Mouse (Mus musculus) limb, embryonic 13.5 days (tissue): Measurements from ENCODE around the gene Atxn7l3. TPM values are rescaled to one million over a fixed set of nuclear protein-coding genes. Genes with fewer than 3 reads are reported as not detected.
A peak's percentile ranks its signal among the peaks of the same experiment; 100 is the strongest.

Source experiments
- ATAC-seq: fragments of 200-750 bp; cut with Nextera tagmentation; 2 replicates; pipeline ENCODE4 v1.8.0; 2017; ENCODE audit warnings: low read depth, moderate number of reproducible peaks, moderate TSS enrichment; ENCODE audit not compliant: low FRiP score
- H3K27ac ChIP-seq: fragments of 300-500 bp; sonication (generic); 2 replicates; pipeline ENCODE4 v1.5.1; 2015; ENCODE audit warnings: inconsistent platforms, mild to moderate bottlenecking, moderate library complexity
- H3K27me3 ChIP-seq: fragments of 300-500 bp; sonication (generic); 2 replicates; pipeline ENCODE4 v1.6.1; 2015; ENCODE audit warnings: mild to moderate bottlenecking, inconsistent platforms
- H3K36me3 ChIP-seq: fragments of 300-500 bp; sonication (generic); 2 replicates; pipeline ENCODE4 v1.6.1; 2015; ENCODE audit warnings: inconsistent platforms, mild to moderate bottlenecking, moderate library complexity
- H3K4me1 ChIP-seq: fragments of 300-500 bp; sonication (generic); 2 replicates; pipeline ENCODE4 v1.6.1; 2015; ENCODE audit warnings: inconsistent platforms
- H3K4me2 ChIP-seq: fragments of 300-500 bp; sonication (generic); replicated peaks from 2 replicates; pipeline ENCODE4 v1.6.1; 2015; ENCODE audit warnings: inconsistent platforms, mild to moderate bottlenecking, moderate library complexity
- H3K4me3 ChIP-seq: fragments of 300-500 bp; sonication (generic); 2 replicates; pipeline ENCODE4 v1.5.1; 2015; ENCODE audit warnings: moderate library complexity, mild to moderate bottlenecking, inconsistent platforms
- H3K9ac ChIP-seq: fragments of 300-500 bp; sonication (generic); 2 replicates; pipeline ENCODE4 v1.6.1; 2015; ENCODE audit warnings: mild to moderate bottlenecking, inconsistent platforms
- H3K9me3 ChIP-seq: fragments of 300-500 bp; sonication (generic); 2 replicates; pipeline ENCODE4 v1.6.1; 2016; ENCODE audit warnings: inconsistent platforms
- WGBS: fragments of 180-500 bp; shearing (Covaris S2); methylation state at CpG from one replicate; pipeline ENCODE4 v1.1.7; 2015; 5-methylcytosine and 5-hydroxymethylcytosine counted together
- polyA plus RNA-seq: library from polyadenylated mRNA; unstranded; fragments of >200 nt; fragmentation: Nextera tagmentation; extraction: Ambion mirVana; gene quantifications from 2 replicates; pipeline ENCODE4 v1.2.1, GENCODE M21; 2015

The Atxn7l3 gene
- polyA plus RNA-seq, 1 experiment from 2014 or later = 21.4 TPM

DNA sequence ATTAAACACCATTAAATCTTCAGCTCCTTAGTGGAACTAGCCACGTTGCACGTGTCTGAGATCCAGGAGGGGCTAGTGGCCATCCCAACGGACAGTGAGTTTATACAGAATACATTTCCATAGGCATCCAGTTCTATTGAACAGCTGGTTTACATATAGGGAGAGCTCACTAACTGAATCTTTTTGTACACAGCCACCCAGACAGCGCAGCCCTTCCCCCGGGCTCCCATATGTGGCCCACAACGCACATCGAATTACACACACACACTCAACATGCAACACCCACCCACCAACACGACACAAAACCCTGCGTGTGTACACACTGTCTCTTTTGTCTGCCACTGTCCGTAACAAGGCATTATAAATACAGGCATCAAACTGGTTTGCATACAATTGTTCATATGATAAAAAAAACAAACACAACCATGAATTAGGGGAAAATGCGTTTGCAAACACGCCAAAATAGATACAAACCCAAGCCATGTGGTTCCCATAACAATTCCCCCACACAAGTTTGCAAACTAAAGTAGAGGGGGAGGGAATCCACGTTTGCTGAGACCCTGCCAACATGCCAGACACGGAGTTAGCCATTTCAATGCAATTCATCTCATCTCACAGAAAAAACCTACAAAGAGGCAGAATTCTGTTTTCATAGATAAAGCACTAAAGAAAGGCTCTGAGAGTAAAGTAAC is 50.7 kb downstream of the Atxn7l3 start:
- ATAC-seq = no peak
- H3K36me3 ChIP-seq = peaks cover 2% of the 10 kb centered on the region; the same call in 1 of the 2 replicates
- peak overlapping the region; percentile 79 for H3K4me2 ChIP-seq
- peak overlapping the region; percentile 42 for H3K4me3 ChIP-seq
- peak overlapping the region; percentile 68 for H3K9ac ChIP-seq
- 47% methylated on average over 14 of the region's 14 CpGs for WGBS
- H3K4me1 ChIP-seq = peaks cover 29% of the 10 kb centered on the region
- H3K9me3 ChIP-seq = no peaks in the 10 kb centered on the region
- H3K27me3 ChIP-seq = peaks cover 3% of the 10 kb centered on the region
- H3K27ac ChIP-seq = 0 out of 2 replicates have a peak overlapping the region, but pooled peaks have one; percentile 28

GRCm38 (mm10) chr11:102244926-102245449 is 51.4 kb downstream of the Atxn7l3 start:
- Histone ChIP-seq H3K9me3 (no peaks in the 10 kb centered on the region), H3K4me3 (peak overlapping the region; percentile 42), H3K4me1 (peaks cover 29% of the 10 kb centered on the region), H3K9ac (peak overlapping the region; percentile 68), H3K4me2 (peak overlapping the region; percentile 79), H3K36me3 (no peaks in the 10 kb centered on the region), H3K27me3 (peaks cover 3% of the 10 kb centered on the region), H3K27ac (peak overlapping the region; percentile 28; the same call in 1 of the 2 replicates)
- WGBS = under 1% methylated on average over 32 of the region's 32 CpGs
- peak; percentile 68 for ATAC-seq

- Histone ChIP-seq H3K9ac (no peak overlapping the region), H3K4me3 (no peak overlapping the region), H3K4me2 (no peak overlapping the region), H3K36me3 (no peaks in the 10 kb centered on the region), H3K27me3 (peaks cover 3% of the 10 kb centered on the region), H3K9me3 (no peaks in the 10 kb centered on the region), H3K27ac (no peak overlapping the region), H3K4me1 (peaks cover 18% of the 10 kb centered on the region)
- no peak for ATAC-seq
- WGBS = 51% methylated on average over 5 of the region's 5 CpGs
Measured at GRCm38 (mm10) chr11:102241874-102242273, 54.6 kb downstream of the Atxn7l3 start.

- Histone ChIP-seq H3K27me3 (peaks cover 3% of the 10 kb centered on the region), H3K4me1 (peaks cover 16% of the 10 kb centered on the region), H3K9ac (no peak overlapping the region), H3K9me3 (no peaks in the 10 kb centered on the region), H3K4me2 (no peak overlapping the region), H3K4me3 (no peak overlapping the region), H3K27ac (no peak overlapping the region), H3K36me3 (no peaks in the 10 kb centered on the region)
- no peak for ATAC-seq
- 82% methylated on average over 5 of the region's 5 CpGs for WGBS
Measured at GRCm38 (mm10) chr11:102241246-102241645, 55.2 kb downstream of the Atxn7l3 start.

GRCm38 (mm10) chr11:102240636-102241035 is 55.8 kb downstream of the Atxn7l3 start:
- H3K9ac ChIP-seq = no peak overlapping the region
- H3K36me3 ChIP-seq = no peaks in the 10 kb centered on the region
- peaks cover 3% of the 10 kb centered on the region for H3K27me3 ChIP-seq
- peaks cover 14% of the 10 kb centered on the region for H3K4me1 ChIP-seq
- H3K4me2 ChIP-seq = no peak overlapping the region
- ATAC-seq = no peak
- no peak overlapping the region for H3K4me3 ChIP-seq
- H3K27ac ChIP-seq = no peak overlapping the region
- WGBS = 93% methylated on average over 6 of the region's 6 CpGs
- no peaks in the 10 kb centered on the region for H3K9me3 ChIP-seq

Other genes starting within 250 kb of the Atxn7l3 start
- gene Mpp2, start 208.1 kb downstream of the Atxn7l3 start, polyA plus RNA-seq = 13.4 and 13.5 TPM in 2 replicates
- not detected in 2 replicates for gene Ppy, start 195.3 kb downstream of the Atxn7l3 start, polyA plus RNA-seq
- not detected in 2 replicates for gene Pyy, start 188.8 kb downstream of the Atxn7l3 start, polyA plus RNA-seq
- gene Nags, start 151.1 kb downstream of the Atxn7l3 start, polyA plus RNA-seq = 0.14 TPM in 1 of 2 replicates, not detected in the other
- 44.7 and 46.1 TPM in 2 replicates for gene Tmem101, start 140.2 kb downstream of the Atxn7l3 start, polyA plus RNA-seq
- gene Lsm12, start 111.3 kb downstream of the Atxn7l3 start, polyA plus RNA-seq = 134 and 145 TPM in 2 replicates
- gene G6pc3, start 107.0 kb downstream of the Atxn7l3 start, polyA plus RNA-seq = 35.6 and 36.1 TPM in 2 replicates
- 61.9 and 68.6 TPM in 2 replicates for gene Hdac5, start 66.5 kb downstream of the Atxn7l3 start, polyA plus RNA-seq
- 15.8 and 16.1 TPM in 2 replicates for gene BC030867, start 47.7 kb downstream of the Atxn7l3 start, polyA plus RNA-seq
- 0.22 TPM in 2 replicates for gene Asb16, start 27.9 kb downstream of the Atxn7l3 start, polyA plus RNA-seq
- 52.8 and 57.3 TPM in 2 replicates for gene Tmub2, start 11.7 kb downstream of the Atxn7l3 start, polyA plus RNA-seq
- 83.9 and 85.9 TPM in 2 replicates for gene Ubtf, start 23.1 kb upstream of the Atxn7l3 start, polyA plus RNA-seq
- 7.2 and 11.7 TPM in 2 replicates for gene Slc4a1, start 69.6 kb upstream of the Atxn7l3 start, polyA plus RNA-seq
- 1.3 and 1.4 TPM in 2 replicates for gene Rundc3a, start 96.8 kb upstream of the Atxn7l3 start, polyA plus RNA-seq
- 173 and 180 TPM in 2 replicates for gene Slc25a39, start 111.3 kb upstream of the Atxn7l3 start, polyA plus RNA-seq
- 141 and 149 TPM in 2 replicates for gene Grn, start 133.7 kb upstream of the Atxn7l3 start, polyA plus RNA-seq
- gene Fam171a2, start 151.1 kb upstream of the Atxn7l3 start, polyA plus RNA-seq = 4.4 and 4.8 TPM in 2 replicates
- 4.4 and 6.1 TPM in 2 replicates for gene Itga2b, start 173.5 kb upstream of the Atxn7l3 start, polyA plus RNA-seq